Mouse (Mus musculus) spleen, postnatal 36 days (tissue): ENCODE measurements around the gene Krt35.

Source experiments
- DNase-seq, 2 experiments: peaks; one replicate each; pipeline ENCODE4 v3.0.0; 2022; ENCODE audit warnings: low spot score in 2 of 2, mixed read lengths in 1 of 2

Krt35 gene

DNA sequence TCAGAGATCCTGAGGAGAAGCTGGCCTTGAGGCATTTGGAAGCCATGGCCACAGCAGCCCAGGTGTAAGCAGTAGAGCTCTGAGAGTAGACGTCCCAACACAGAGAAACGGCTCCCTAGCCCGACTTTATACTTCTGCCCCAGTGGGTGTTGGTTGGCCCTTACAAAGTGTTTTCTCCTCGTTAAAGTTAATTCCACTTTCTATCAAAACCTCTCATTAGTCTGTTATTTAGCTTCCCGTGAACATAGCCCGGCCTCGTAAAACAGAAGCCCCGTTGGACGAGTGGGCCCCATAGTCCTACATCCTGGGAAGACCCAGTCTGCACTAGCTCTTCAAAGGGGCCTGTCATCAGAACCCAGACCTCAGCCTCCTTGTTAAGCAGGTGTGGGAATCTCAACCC lies at the start of gene Krt35:
TSS of gene Krt35 (minus strand) at position 101 of the 400 bp plus-strand sequence.
- DNase-seq: no peak

DNA sequence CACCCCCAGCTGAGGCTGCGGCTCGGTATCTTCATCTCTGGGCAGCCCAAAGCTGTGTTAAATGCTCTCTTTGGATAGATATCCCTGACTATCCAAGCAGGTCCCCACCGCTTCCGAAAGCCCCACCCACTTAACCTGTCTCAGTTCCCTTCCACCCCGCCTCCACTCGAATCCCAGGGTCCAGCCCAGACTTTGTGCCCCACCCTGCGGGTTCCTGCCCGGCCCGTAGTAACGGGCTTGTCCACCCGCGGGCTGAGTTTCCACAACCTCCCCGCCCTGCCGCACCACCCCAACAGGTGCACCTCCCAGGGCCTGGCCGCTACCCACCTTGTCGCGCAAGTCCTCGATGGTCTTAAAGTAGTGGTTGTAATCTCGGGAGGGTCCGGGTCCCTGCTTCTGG lies 49.1 kb upstream of the Krt35 start:
- DNase-seq: no peak

DNA sequence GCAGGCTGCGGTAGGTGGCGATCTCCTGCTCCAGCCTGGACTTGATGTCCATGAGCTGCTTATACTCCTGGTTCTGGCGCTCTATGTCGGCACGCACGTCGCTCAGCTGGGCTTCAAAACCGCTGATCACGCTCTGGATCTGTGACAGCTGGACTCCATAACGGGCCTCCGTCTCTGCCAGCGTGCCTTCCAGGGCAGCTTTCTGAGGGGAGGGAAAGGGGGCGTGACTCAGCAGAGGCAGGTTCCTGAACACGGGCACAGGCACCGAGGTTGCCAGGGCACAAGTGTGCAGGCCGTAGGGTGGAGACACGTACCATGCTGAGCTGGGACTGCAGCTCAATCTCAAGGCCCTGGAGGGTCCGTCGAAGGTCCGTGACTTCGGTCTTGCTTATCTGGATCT lies 44.9 kb upstream of the Krt35 start:
- no peak for DNase-seq

DNA sequence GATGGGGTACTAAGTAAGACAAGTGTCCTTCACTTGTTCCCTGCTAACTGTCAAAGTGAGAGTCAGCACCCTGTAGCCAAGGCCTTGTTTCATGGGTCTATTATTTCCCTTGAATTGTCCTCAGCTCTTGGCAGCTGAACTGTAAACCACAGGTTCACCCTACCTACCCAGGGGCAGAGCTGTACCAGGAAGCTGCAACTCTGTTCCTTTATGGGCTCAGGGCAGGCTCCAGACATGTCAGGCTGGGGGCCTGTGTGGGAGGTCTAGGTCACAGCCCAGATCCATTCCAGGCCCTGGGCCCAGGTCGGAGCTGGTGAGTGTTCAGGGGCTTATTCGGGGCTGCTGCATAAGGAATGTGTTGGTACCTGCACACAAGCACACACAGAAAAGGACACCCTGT lies 43.4 kb upstream of the Krt35 start:
- no peak for DNase-seq

DNA sequence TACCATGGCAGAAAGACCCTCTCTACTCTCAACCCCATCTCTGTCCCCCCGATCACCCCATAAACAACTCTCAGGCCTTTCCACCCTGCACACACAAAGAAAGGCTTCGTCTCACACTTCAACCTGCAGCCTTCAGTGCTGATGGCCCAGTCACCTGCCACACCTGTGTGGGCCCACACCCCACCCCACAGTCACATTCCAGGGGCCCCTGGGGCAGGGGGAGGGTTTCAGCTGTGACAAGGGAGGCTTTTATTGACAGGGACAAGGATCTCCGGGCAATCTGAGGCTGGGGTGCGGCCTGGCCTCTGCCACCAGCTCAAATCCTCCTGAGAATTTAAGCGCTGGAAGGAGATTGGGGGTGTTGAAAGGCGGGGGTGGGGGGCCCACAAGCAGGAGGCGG lies 42.8 kb upstream of the Krt35 start:
- DNase-seq: no peak

DNA sequence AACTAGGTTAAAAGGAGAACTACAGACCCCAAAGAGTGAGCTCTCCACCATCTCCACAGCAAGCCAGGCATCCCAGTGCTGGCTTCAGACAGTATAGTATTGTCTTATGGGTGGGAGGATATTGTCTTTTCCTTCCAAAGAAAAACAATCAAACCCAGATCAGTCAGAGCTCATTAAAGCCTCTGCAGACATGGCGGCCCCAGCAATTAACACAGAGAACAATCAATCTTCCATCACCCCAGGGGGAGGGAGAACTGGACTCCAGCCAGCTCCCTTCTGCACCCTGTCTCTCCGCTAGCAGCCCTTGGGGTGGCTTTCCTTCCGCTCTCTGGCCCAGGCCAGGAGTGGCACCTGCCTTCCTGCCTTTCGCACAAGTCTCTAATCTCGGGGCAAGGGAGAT lies 41.7 kb upstream of the Krt35 start:
- DNase-seq: no peak

DNA sequence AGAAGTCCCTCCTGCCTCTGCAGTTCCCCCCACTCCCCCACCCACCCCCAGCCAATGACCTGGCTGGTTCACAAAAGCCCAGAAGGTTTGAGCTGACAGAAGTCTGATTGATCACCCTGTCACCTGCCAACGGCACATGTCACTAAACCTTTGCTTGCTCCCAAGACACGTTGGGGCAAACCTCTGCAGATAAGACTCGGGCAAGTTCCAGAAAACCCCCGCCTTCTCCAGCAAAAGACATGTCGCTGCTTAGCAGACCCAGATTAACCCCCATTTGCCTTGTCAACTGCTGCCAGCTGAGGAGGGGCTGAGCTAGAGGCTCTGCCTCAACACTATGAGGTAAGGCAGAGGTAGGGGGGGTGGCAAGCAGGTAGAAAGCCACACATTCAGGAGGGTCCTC lies 40.5 kb upstream of the Krt35 start:
- no peak for DNase-seq

DNA sequence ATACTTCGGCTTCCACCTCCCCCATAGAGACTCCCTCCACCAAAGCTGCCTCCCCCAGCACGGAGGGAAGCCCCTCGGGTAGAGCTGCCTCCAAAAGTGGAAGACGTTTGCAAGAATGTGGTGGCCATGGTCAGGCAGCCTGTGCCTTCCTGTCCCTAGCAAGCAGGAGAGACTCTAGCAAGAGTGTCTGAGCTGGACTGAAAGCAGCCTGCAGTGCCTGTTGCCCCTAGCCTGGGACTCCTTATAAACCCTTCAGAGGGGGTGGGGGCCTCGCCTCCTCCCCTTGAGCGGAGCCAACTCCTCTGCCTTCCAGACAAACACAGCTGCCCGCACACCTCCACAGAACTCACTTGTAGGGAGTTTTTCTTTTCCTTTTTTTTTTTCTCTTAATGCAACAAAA lies 39.7 kb upstream of the Krt35 start, which contains the start of gene Krt15:
TSS of gene Krt15 (minus strand) at position 198 of the 400 bp plus-strand sequence.
- no peak for DNase-seq

DNA sequence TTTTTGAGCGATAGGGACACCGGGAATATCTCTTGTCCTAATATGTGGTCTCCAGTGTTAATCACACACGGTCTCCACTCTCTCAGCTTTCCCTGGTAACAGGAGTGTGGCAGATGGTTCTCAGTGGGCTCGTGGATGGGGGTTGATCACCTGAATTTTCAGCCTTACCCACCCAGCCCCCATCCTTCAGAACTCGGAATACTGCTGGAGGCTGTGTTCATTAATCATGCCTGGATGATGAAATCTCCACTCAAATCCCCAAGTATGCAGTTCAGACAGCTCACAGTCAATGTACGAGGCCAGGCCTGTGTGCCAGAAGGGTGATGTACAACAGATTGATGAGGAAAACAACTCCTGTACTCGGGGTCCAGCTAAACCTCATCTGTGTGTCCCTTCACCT lies 28.9 kb upstream of the Krt35 start:
- no peak for DNase-seq

DNA sequence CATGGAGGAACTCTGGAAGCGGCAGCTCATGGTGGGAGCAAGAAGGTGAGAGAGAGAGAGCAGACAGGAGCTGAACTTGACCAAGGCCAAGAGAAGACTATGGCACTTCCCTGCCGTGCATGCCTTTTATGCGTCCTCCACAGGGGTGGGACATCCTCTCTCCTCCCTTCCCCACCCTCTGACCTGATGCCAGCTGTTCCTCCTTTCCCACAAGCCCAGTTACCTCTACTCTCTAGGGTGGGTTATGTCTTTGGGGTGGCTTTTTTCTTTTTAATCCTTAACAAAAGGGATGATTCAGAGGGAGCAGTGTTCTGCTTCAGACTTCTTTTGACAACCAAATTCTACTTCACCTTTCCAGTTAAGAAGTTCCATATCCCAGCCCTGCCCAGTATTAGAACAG lies 25.4 kb upstream of the Krt35 start, which contains the start of gene Krt13:
TSS of gene Krt13 (minus strand) at position 101 of the 400 bp plus-strand sequence.
- DNase-seq: no peak

DNA sequence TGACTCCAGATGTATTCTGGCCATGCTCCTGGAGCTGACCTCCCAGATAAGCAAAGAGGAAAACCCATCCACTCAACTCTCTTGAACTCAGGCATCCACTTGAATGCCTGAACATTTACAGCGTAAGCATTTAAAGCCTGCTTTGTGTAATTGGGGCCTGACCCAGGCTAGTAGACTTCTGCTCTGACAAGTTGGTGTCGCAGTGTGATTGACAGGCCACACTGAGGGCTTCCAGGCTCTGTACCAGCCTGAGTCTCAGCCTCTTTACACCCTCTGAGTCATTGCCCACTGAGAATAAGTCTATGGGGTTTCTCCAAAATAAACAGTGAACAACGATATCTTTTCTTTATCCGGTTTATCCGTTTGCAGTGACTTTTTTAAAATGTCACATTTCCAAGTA lies 24.3 kb upstream of the Krt35 start:
- DNase-seq: no peak

DNA sequence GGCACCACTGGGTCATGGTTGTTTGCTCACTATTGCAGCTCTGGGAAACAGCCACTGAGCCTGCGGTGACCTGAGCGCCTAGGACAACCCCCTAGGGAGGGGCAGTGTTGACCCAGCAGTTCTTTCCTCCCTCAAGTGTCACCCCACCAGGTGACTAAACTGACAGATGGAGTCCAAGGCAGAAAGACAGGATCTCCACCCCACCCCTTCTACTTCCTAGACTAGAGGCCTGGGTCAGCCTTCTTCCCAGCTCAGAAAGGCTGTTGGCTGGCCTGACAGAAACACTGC lies 17.6 kb upstream of the Krt35 start:
- no peak for DNase-seq

DNA sequence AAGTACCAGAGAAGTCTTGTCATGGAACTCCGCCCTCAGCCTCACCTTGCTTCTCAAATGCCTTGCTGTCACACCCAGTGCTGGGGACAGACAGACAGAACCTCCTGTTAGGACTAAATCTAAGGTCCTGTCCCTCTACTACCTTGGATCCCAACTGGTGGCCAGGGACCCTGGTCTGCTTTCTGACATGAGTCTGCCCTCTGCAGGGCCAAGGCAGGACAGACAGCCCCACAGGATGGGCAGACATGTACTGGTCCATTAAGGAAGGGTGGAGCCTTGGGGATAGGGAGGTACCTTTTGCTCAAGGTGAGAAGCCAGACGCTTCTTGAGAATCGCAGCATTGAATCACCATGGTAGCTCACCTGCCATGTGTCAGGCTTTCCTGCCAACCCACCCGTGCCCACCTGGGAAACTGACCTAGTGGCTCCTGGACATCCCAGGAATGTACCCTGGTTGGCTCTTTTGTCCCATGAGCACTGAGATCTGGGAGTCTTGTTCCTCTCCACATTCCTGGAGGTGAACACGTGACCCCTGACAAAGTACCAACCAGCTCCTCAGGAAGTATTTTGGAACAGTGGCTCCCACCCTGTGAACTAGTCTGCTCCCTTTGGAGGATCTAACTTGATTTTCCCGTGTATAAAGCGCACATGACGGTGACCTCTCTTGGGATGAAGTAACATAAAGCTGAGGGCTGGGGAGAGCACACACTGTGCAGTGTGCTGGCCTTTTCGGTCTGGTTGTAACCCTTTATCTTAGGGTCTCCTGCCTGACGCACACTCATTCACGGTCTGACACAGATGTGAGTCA lies 17.1 kb upstream of the Krt35 start:
- no peak for DNase-seq

DNA sequence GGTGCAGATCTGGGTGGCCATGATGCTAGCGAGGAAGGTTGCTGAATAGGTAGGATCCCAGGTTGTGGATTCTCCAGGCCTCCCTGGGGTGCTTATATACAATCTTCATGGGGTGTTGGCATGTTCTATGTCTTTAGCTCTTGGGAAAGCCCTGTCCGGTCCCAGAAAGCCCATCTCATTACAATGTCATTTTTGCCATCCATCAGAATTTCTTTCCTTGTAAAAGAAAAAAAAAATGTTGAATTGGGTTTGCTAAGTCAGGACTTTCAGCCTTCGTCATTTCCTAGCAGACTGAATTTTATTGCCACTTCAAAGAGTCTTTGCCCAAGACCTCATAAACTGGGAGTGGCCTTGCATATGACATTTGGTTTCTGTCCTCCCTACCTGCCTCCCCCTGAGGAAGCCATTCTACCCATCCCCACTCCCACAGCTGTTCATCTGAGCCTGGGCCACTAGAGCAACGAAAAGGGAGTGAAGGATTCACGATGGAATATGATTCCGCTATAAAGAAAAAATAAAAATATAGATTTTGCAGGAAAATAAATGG lies 9.6 kb upstream of the Krt35 start, which contains the start of gene Krt36:
TSS of gene Krt36 (minus strand) at position 51 of the 547 bp plus-strand sequence.
- DNase-seq: no peak

DNA sequence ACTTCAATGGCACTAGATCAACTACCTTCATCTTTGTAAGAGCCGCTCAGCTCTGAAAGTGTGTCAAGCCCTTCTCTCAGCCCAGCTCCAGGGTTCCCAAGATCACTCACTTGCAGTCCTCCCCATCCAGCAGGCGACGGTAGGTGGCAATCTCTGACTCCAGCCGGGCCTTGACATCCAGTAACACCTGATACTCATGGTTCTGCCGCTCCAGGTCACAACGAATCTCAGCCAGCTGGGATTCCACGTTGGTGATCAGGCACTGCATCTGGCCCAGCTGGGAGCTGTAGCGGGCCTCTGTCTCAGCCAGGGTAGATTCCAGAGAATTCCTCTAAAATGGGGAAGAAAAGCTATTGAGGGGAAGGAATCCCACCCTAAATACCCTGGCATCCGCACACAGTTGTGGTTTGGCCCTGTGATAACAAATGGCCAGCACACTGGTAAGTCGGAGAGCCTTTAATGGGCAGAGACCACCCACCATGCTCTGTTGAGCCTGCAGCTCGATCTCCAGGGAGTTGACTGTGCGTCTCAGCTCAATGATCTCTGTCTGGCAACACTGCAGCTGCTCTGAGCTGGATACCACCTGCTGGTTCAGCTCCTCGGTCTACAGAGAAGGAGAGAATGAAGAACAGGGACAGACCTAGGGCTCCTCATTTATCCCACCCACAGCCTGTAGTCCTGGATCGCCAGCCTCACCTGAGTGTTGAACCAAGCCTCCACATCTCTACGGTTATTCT lies 6.8 kb upstream of the Krt35 start:
- DNase-seq: no peak

DNA sequence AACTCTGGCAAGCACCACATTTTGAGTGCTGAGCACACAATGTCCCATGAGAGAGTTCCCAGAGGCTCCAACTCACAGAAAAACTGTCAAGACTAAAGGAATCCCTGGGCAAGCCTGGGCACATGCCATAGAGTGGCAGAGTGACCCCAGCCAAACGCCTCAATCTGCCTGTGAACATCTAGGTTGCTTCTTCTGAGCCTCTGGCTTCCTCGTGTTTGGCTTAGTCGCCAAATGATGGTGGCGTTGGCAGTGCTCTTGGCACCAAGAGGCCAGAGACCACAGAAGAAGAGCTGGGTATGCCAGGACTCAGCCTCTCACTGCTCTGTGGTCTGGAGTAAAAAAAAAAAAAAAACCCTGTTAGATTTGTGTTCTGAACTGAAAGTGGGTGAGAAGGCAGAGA lies 4.3 kb upstream of the Krt35 start:
- no peak for DNase-seq

DNA sequence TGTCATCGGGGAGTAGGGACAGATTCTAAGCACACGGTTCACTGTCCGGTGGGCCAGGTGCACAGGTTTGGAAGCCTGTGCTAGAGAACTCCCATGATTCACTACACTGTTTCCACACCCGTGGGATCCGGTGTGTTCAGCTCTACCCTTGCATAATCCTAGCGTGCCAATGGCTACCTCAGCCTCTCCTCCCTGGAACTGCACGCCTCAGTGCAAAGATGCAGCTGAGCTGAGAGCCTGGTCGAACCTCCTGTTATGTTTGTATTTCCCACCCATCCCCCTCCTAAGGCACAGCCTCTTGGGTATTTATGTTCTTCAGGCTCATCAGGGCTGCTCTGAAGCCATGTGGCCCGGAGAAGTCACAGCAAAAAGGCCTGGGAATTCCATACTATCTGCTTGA lies 1.8 kb upstream of the Krt35 start:
- no peak for DNase-seq

DNA sequence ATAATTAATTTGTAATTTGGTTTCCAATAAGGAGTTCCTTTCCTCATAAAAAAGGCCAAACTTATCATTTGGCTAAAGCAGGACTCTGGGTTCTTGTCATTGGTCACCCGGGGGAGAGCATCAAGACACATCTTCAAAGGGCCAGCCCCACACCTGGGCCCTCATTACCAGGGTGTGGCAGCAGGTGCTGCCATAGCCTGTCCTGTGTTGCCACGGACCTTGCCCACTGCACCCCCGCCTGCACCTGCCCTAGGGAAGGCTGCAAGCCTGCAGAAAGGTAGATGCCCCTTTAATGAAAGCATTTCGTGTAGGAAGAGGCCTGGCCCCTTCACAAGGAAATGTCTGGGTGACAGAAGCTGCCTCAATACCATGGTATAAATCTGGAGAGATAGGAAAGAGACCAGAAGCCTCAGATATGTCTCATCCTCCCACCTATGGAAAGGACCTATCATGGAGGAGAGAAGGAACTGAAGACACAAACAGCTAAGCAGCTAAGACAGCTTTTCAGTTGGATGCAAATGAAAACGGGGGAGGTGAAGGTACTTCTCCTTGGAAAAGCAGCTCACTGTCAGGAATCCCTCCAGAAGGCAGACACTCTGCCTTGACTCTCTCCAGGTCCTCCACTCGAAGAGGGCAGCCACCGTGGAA lies 7.5 kb downstream of the Krt35 start:
- no peak for DNase-seq

DNA sequence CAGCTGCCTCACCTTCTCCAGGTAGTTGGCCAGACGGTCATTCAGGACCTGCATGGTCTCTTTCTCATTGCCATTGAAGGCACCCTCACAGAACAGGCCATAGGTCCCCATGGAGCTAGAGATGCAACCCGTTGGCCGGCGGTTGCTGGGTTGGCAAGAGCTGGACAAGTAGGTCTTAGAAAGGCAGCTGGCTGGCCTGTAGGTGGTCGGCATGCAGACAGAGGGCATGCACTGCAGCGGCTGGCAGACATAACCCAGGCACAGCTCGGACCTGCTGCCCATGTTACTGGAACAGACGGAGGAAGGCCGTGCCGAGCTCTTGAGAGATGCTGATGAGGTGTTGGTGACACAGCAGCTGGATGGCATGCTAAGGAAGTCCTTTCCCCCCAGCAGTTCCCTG lies 8.2 kb downstream of the Krt35 start, which contains the start of gene Krt32:
TSS of gene Krt32 (minus strand) at position 366 of the 400 bp plus-strand sequence.
- no peak for DNase-seq

DNA sequence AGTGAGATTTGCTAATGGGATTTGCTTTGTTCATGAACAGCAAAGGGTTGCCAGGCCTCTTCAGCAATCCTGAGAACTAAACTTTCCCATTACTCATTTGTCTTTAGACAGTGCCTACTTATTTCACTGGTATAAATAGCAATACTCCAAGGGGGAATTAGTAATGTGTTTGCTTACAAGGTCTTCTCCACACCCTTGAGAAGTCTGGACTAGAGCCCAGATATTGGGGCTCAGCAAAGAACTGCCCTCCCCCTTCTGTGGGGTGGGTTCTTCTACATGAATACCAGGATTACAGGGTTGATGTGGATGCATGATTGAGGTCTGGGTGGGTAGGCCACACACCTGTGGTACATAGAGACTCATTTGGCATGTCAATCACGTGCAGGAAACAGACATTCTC lies 22.2 kb downstream of the Krt35 start:
- no peak for DNase-seq

DNA sequence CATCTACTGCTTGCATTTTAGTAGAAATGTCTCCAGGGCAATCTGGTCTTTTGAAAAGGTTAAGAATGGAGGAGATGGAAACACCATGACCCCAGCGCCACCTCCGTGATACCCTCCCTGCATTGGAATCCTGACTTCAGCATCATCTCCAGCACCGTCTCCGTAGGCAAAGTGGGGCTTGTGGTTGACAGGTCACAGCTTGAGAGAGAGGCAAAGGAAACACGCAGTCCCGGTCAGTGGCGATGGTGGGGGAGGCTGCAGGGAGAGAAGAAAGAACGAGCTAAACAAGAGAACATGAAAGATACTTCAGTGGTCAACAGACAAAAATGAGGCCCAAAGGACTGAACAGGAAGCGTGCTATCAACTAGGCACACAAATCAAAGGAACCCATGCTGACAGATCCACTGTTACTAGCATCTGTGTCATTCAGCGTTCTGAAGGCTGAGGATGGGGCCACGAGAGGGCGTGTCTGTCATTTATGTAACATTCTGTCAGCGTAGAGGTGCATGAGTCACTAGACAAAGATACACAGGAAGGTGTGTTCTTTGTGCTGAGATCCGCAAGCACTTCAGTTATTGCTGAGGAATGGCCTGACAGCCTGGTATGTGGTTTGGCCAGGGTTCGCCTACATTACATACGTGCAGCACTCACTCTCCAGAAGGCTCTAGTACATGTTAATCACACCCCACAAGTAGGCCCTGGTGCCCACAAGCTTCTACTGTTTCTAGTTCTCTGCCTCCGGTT lies 28.6 kb downstream of the Krt35 start:
- no peak for DNase-seq
